Mouse (Mus musculus): Measurements from ENCODE around the gene Gbx1. TPM values are rescaled to one million over a fixed set of nuclear protein-coding genes. Genes with fewer than 3 reads are reported as not detected.

Gbx1 gene
- total and polyA plus RNA-seq, 2 experiments from 2014 or later: 1.3 to 4.8 TPM

DNA sequence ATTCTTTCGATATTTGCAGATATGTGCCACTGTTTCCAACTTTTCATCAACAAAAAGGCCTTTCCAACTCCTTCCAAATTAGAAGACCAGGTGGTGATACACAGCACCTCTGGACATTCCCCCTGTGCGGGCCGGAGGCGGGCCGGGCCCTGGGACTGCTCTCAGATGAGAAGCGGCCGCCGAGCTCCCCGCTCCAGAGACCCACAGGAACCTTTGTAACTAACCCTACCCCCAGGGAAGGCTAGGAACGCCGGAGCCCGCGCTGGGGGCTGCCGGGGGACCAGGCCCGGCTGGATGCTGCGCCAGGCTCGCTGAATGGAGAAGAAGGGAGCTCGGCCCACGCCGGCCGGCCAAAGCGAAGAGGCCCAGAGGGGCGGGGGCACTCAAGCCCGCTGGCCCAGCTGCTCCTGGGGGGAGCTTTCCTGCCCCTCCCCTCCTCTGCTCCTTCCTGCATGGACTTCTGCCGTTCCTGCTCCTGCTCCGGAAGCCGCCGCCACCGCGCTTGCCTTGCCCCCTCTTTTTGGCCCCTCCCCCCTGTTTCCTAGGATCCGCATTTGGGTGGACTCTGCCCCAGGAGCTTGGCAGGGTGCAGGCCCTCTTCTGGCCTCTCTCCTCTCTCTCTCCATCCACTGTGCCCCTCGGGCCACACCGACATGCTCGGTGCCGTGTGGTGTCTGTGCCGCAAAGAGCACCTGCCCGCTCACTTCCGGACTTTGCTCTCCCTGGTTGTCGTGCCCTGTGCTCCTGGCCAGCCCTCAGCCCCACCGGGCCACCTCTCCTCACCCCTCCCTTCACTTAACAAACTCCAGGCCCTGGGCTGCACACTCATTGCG lies 44.5 kb downstream of the Gbx1 start:
- H3K4me1 ChIP-seq (ENCODE audit: insufficient read depth): peaks cover 7% of the 10 kb centered on the region; the same call in 1 of the 2 replicates
- no peak overlapping the region for H3K4me2 ChIP-seq (ENCODE audit: low read depth)
- WGBS: 51% methylated on average over 32 of the region's 41 CpGs
- DNase-seq (no peak), ATAC-seq (no peak)
- H3K36me3 ChIP-seq (ENCODE audit: insufficient read depth): peaks cover 62% of the 10 kb centered on the region
- no peak for TF ChIP-seq CTCF (IDR thresholded peaks at IDR 0.05; ENCODE audit: low read depth)
- H3K9me3 ChIP-seq (ENCODE audit: low read length): no peaks in the 10 kb centered on the region
- H3K9ac ChIP-seq: no peak overlapping the region
- no peak overlapping the region for H3K4me3 ChIP-seq (ENCODE audit: low read depth, low read length)
- no peak overlapping the region for H3K27ac ChIP-seq (ENCODE audit: low read depth, low read length)
- H3K27me3 ChIP-seq (ENCODE audit: insufficient read depth, low read length): no peaks in the 10 kb centered on the region

DNA sequence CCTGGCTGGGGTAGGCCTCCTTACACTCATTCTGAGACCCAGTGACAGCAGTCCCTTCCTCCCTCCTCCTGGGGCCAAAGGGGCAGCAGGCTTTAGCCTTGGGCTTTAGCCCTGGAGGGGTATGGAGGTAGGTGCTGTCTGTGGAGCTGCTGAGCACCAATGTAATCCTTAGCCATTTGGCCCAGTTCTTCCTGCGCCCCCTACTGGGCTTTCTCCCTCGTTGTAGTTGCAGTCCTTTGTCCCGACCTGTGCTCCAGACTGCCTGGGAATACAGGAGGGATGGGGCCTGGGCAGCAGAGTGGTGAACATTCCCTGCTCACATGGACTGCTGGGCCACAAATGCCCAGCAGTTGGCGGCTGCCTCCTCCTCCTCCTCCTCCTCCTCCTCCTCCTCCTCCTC lies 45.4 kb downstream of the Gbx1 start:
- no peaks in the 10 kb centered on the region for H3K27me3 ChIP-seq (ENCODE audit: insufficient read depth, low read length)
- WGBS: 5% methylated on average over 4 of the region's 4 CpGs
- peak; percentile 77 for TF ChIP-seq CTCF (IDR thresholded peaks at IDR 0.05; ENCODE audit: low read depth)
- no peak overlapping the region for H3K9ac ChIP-seq
- no peaks in the 10 kb centered on the region for H3K9me3 ChIP-seq (ENCODE audit: low read length)
- H3K27ac ChIP-seq (ENCODE audit: low read depth, low read length): no peak overlapping the region
- ATAC-seq: peak; percentile 71
- peaks cover 68% of the 10 kb centered on the region for H3K36me3 ChIP-seq (ENCODE audit: insufficient read depth)
- H3K4me2 ChIP-seq (ENCODE audit: low read depth): no peak overlapping the region
- no peak overlapping the region for H3K4me3 ChIP-seq (ENCODE audit: low read depth, low read length)
- DNase-seq: peak; percentile 82
- H3K4me1 ChIP-seq (ENCODE audit: insufficient read depth): peaks cover 7% of the 10 kb centered on the region; the same call in 1 of the 2 replicates

DNA sequence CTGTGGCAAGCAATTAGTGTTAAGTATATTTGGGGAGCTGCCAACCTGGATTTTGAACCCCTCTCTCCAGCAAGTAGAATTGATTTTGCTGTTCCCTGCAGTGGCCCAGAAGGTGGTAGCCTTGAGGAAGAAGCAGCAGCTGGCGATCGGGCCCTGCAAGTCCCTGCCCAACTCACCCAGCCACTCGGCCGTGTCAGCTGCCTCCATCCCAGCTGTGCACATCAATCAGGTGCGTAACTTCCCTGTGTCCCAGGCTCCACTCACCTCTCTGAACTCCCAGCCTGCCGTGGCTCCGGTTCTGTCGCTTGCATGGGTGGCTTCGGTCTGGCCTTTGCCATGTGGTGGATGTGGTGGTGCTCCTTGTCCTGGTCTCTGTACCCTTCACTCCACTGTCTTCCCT lies 49.1 kb downstream of the Gbx1 start:
- no peak overlapping the region for H3K4me3 ChIP-seq (ENCODE audit: low read depth, low read length)
- H3K9me3 ChIP-seq (ENCODE audit: low read length): no peaks in the 10 kb centered on the region
- no peak overlapping the region for H3K9ac ChIP-seq
- no peak overlapping the region for H3K27ac ChIP-seq (ENCODE audit: low read depth, low read length)
- H3K4me1 ChIP-seq (ENCODE audit: insufficient read depth): no peaks in the 10 kb centered on the region
- H3K27me3 ChIP-seq (ENCODE audit: insufficient read depth, low read length): no peaks in the 10 kb centered on the region
- no peak overlapping the region for H3K4me2 ChIP-seq (ENCODE audit: low read depth)
- TF ChIP-seq CTCF (IDR thresholded peaks at IDR 0.05; ENCODE audit: low read depth): no peak
- ATAC-seq (no peak), DNase-seq (no peak)
- 92% methylated on average over 9 of the region's 9 CpGs for WGBS
- peaks cover 58% of the 10 kb centered on the region for H3K36me3 ChIP-seq (ENCODE audit: insufficient read depth)

DNA sequence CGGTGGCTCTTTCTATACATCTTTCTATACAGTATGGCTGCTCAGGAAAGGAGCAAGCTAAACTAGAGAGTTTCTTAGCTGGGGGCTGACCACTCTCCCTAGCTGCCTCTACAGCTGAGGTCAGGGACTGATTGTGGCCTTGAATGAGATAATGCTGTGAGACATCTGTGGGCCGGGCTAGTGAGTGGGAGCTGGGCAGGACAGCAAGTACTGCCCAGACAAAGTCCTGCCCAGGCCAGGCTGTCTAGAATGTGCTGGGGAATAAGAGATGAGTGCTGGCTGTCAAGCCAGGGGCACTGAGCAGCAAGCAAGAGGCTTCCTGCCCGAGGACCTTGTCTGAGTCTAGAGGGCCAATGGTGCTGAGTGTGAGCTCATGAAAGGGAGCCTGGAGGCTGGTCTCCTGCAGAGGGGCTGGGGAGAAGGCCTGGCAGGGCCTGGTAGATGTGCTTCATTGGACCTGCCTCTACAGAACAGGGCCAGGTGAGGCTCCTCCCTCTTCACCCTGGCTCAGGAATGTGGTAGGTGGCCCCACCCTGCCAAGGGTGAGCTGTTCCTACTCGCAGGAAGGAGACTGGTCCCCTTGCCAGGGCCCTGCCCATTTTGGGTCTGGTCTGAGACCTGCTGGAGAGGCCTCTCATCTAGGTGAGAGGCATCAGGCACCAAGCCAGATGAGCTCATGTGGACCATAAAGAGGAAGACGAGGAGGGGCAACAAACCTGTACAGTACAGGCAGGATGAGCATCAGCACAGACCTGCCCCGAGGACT lies 51.3 kb downstream of the Gbx1 start:
- Histone ChIP-seq H3K4me1 (ENCODE audit: insufficient read depth) (no peaks in the 10 kb centered on the region), H3K27ac (ENCODE audit: low read depth, low read length) (no peak overlapping the region), H3K4me2 (ENCODE audit: low read depth) (no peak overlapping the region; the same call in 1 of the 2 replicates), H3K9me3 (ENCODE audit: low read length) (no peaks in the 10 kb centered on the region), H3K36me3 (ENCODE audit: insufficient read depth) (peaks cover 42% of the 10 kb centered on the region), H3K4me3 (ENCODE audit: low read depth, low read length) (no peak overlapping the region), H3K27me3 (ENCODE audit: insufficient read depth, low read length) (no peaks in the 10 kb centered on the region), H3K9ac (no peak overlapping the region)
- no peak for TF ChIP-seq CTCF (IDR thresholded peaks at IDR 0.05; ENCODE audit: low read depth)
- 73% methylated on average over 6 of the region's 6 CpGs for WGBS
- no peak for DNase-seq
- no peak for ATAC-seq

DNA sequence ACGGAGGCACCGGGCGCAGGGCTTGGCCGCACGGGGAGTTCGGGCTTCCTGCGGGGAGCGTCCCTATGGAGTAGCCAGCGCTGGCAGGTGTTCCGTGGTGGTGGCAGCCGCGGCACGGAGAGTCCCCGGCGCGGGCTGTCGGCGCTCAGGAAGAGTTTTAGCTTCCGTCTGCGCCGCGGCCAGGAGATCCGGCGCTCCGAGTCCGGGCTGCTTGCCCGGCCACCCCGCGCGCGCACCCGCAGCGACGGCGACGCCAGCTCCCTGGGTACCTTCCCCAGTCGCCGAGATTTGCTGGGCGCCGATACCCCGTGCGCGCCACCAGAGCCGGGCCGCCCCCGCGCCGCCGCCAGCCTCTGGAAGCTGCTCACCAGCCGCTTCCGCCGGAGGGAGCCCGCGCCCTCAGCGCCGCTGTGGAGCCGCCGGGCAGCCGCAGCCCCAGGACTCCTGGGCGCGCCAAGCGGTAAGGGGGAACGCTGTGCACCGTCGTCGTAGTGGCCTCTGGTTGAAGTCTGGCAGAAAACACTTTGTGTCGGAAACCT lies 52.2 kb downstream of the Gbx1 start:
- Histone ChIP-seq H3K9me3 (ENCODE audit: low read length) (no peaks in the 10 kb centered on the region), H3K27me3 (ENCODE audit: insufficient read depth, low read length) (no peaks in the 10 kb centered on the region), H3K4me2 (ENCODE audit: low read depth) (peak overlapping the region; percentile 60), H3K9ac (0 out of 2 replicates have a peak overlapping the region, but pooled peaks have one; percentile 25), H3K27ac (ENCODE audit: low read depth, low read length) (no peak overlapping the region), H3K4me3 (ENCODE audit: low read depth, low read length) (peak overlapping the region; percentile 29), H3K4me1 (ENCODE audit: insufficient read depth) (no peaks in the 10 kb centered on the region), H3K36me3 (ENCODE audit: insufficient read depth) (peaks cover 33% of the 10 kb centered on the region)
- peak; percentile 73 for ATAC-seq
- DNase-seq: peak; percentile 69
- 6% methylated on average over 64 of the region's 67 CpGs for WGBS
- peak; percentile 37 for TF ChIP-seq CTCF (IDR thresholded peaks at IDR 0.05; ENCODE audit: low read depth)

DNA sequence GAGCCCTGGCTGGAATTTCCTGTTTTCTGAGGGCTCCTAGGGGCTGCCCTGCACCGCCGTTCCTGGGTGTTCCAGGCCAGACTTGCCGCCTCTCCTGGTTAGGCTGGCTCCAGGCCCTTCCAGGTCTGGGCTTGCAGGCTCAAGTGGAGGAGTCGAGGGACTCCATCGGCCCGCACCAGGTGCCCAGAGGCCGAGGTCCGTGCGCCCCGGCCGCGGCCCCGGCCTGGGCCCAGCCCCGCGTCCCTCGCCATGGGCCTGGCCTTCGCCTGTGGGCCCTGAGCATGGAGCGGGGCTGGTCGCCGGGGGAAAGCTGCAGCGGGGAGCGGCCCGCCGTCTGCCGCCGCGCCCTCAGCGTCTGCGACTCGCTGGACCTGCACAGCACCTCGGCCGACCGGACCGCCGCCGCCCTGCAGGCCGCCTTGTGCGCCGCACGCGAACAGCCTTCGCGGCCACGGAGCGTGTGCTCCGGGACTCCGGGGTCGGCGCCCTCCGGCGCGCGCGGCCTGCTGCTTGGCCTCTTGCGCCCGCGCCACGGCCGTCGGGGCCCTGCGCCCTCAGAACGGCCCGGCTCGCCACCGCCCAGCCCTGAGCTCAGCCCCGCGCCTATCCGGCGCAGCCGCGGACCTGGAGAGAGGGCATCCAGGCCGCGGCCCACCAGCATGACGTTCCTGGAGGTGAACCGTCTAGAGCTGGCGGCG lies 52.8 kb downstream of the Gbx1 start:
- Histone ChIP-seq H3K4me2 (ENCODE audit: low read depth) (peak overlapping the region; percentile 60), H3K4me3 (ENCODE audit: low read depth, low read length) (peak overlapping the region; percentile 29), H3K9ac (0 out of 2 replicates have a peak overlapping the region, but pooled peaks have one; percentile 25), H3K36me3 (ENCODE audit: insufficient read depth) (peaks cover 28% of the 10 kb centered on the region), H3K9me3 (ENCODE audit: low read length) (no peaks in the 10 kb centered on the region), H3K27ac (ENCODE audit: low read depth, low read length) (no peak overlapping the region), H3K27me3 (ENCODE audit: insufficient read depth, low read length) (no peaks in the 10 kb centered on the region), H3K4me1 (ENCODE audit: insufficient read depth) (no peaks in the 10 kb centered on the region)
- peak; percentile 7; the same call in 1 of the 2 replicates for ATAC-seq
- no peak for DNase-seq
- no peak for TF ChIP-seq CTCF (IDR thresholded peaks at IDR 0.05; ENCODE audit: low read depth)
- 10% methylated on average over 77 of the region's 77 CpGs for WGBS

All from forebrain, postnatal 0 days (tissue).